Mouse (Mus musculus) liver, embryonic 14.5 days (tissue): ENCODE measurements at regions not wholly inside any gene's neighbourhood (a gene's known extent, or its start where the extent isn't known, plus 50 kb on each side); places are given as distances from the start of the nearest gene placed in this dataset. TPM values are rescaled to one million over a fixed set of nuclear protein-coding genes. Genes with fewer than 3 reads are reported as not detected.

Source experiments
- ATAC-seq: fragments of 200-750 bp; cut with Nextera tagmentation; 2 replicates; pipeline ENCODE4 v1.8.0; 2017; ENCODE audit warnings: moderate number of reproducible peaks, mild to moderate bottlenecking, moderate library complexity; ENCODE audit not compliant: insufficient read depth
- DNase-seq, 3 experiments: peaks; one replicate each; pipeline ENCODE4 v3.0.0-alpha.2; 2012 to 2013; ENCODE audit warnings: low read depth in 3 of 3, low spot score in 3 of 3
- H3K27ac ChIP-seq: fragments of 300-500 bp; sonication (generic); 2 replicates; pipeline ENCODE4 v1.5.1; 2014; ENCODE audit warnings: moderate library complexity, mild to moderate bottlenecking, control low read depth, inconsistent platforms
- H3K27me3 ChIP-seq: fragments of 300-500 bp; sonication (generic); 2 replicates; pipeline ENCODE4 v1.6.1; 2014; ENCODE audit warnings: mild to moderate bottlenecking, low read length, moderate library complexity; ENCODE audit not compliant: control insufficient read depth, insufficient read depth
- H3K36me3 ChIP-seq: fragments of 300-500 bp; sonication (generic); replicated peaks from 2 replicates; pipeline ENCODE4 v1.6.1; 2014; ENCODE audit warnings: low read depth; ENCODE audit not compliant: control insufficient read depth, insufficient read depth
- H3K4me1 ChIP-seq, 2 experiments: fragments of 200-500 bp in 1 of 2; fragments of 300-500 bp in 1 of 2; sonication (generic) in 1 of 2; replicated peaks; 2 replicates each; pipeline ENCODE4 v1.6.1; 2012 to 2014; ENCODE audit warnings: antibody characterized with exemption in 1 of 2, inconsistent platforms in 1 of 2, low read length in 1 of 2; ENCODE audit not compliant: control insufficient read depth in 2 of 2, insufficient read depth in 2 of 2
- H3K4me2 ChIP-seq: fragments of 300-500 bp; sonication (generic); 2 replicates; pipeline ENCODE4 v1.6.1; 2014; ENCODE audit warnings: low read depth, mild to moderate bottlenecking, control low read depth, moderate library complexity
- H3K4me3 ChIP-seq, 2 experiments: fragments of 200-500 bp in 1 of 2; fragments of 300-500 bp in 1 of 2; sonication (generic) in 1 of 2; 2 replicates each; pipeline ENCODE4 v1.5.1; 2012 to 2014; ENCODE audit warnings: low read depth in 2 of 2, low read length in 2 of 2, mild to moderate bottlenecking in 2 of 2, control low read depth in 1 of 2, inconsistent platforms in 1 of 2, moderate library complexity in 1 of 2; ENCODE audit not compliant: insufficient read depth in 1 of 2
- H3K9ac ChIP-seq: fragments of 300-500 bp; sonication (generic); replicated peaks from 2 replicates; pipeline ENCODE4 v1.6.1; 2014; ENCODE audit warnings: mild to moderate bottlenecking, control low read depth, moderate library complexity
- H3K9me3 ChIP-seq: fragments of 300-500 bp; sonication (generic); 2 replicates; pipeline ENCODE4 v1.6.1; 2016; ENCODE audit warnings: low read length, mixed read lengths; ENCODE audit not compliant: control insufficient read depth
- CTCF ChIP-seq: IDR thresholded peaks from 2 replicates; pipeline ENCODE4 v1.5.1; 2016; ENCODE audit warnings: antibody characterized with exemption, low read depth, control low read depth
- EP300 ChIP-seq: IDR thresholded peaks from 2 replicates; pipeline ENCODE4 v1.6.1; 2016; ENCODE audit warnings: antibody characterized with exemption, low read depth
- WGBS: fragments of 180-500 bp; shearing (Covaris S2); extraction: QIAGEN DNeasy Blood & Tissue Kit; methylation state at CpG from one replicate; pipeline ENCODE4 v1.1.7; 2014; ENCODE audit not compliant: insufficient replicate concordance; 5-methylcytosine and 5-hydroxymethylcytosine counted together
- microRNA-seq: library from miRNA; unstranded; fragments of <30 nt; microRNA quantifications from one replicate; pipeline ENCODE4, GENCODE M21; 2016

DNA sequence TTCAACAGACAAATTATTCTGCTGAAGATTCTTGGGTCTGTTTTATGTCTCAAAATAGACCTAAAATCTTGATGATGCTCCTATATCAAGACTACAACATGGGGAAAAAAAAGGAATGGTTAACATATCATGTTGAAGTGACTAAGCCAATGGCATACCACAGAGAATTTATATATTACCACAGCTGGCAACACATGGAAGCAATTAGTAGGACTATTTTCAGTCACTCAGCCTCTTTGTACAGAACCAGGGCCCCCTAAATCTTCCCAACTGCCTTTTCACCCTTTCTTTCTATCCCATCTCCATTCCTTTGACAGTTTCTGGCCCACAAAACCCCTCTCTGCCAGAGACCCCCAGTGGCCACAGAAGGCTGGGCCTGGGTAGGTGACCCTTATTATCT, 206.2 kb upstream of the Atp11b start:
- H3K4me2 ChIP-seq: no peak overlapping the region
- no peak overlapping the region for H3K4me3 ChIP-seq
- no peaks in the 10 kb centered on the region for H3K36me3 ChIP-seq
- H3K4me1 ChIP-seq: no peaks in the 10 kb centered on the region
- DNase-seq (no peak), ATAC-seq (no peak)
- TF ChIP-seq EP300 (no peak), CTCF (no peak)
- H3K27ac ChIP-seq: no peak overlapping the region
- no peak overlapping the region for H3K9ac ChIP-seq
- H3K9me3 ChIP-seq: no peaks in the 10 kb centered on the region
- H3K27me3 ChIP-seq: no peaks in the 10 kb centered on the region

DNA sequence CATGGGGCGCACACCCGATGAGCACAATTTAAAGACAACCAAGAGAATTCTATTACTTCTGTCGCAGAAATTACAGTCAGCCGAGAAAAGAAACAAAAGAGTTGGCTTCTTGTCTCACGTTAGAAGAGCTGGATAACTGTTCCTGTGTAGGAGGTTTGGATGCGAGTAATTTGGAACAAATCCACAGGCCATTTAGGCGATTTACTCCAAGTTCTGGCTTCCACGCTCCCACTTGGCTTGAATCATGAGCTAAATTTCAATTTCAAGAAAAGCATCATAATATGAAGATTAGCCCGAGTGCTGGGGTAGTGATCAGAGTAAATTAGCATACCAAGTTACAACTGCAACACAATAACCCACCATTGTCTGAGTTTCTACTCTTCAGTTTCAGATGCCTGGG, 202.1 kb upstream of the Atp11b start:
- H3K4me1 ChIP-seq: no peaks in the 10 kb centered on the region
- no peak overlapping the region for H3K9ac ChIP-seq
- no peaks in the 10 kb centered on the region for H3K9me3 ChIP-seq
- H3K27me3 ChIP-seq: no peaks in the 10 kb centered on the region
- WGBS: 65% methylated on average over 9 of the region's 9 CpGs
- ATAC-seq (no peak), DNase-seq (no peak)
- TF ChIP-seq EP300 (no peak), CTCF (no peak)
- no peak overlapping the region for H3K27ac ChIP-seq
- H3K36me3 ChIP-seq: no peaks in the 10 kb centered on the region
- no peak overlapping the region for H3K4me2 ChIP-seq
- H3K4me3 ChIP-seq: no peak overlapping the region

DNA sequence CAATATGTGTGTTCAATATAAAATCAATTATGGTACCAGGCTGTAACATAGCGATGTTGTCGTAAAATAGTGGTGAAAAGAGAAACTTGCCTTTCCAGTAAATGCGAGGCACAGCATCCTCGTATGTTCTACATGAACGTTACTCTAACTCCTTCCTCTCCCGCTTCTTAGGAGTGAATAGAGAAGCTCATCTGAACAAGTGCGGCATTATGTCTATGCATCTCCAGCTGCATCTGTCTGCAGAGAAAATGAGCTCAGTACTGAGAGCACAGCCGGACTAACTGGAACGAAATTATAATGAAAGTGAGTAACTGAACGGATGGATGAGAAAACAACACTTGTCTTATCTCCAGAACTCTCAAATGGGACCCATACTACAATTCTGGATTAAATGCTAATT, 193.5 kb upstream of the Atp11b start:
- Histone ChIP-seq H3K9ac (no peak overlapping the region), H3K4me2 (no peak overlapping the region), H3K27me3 (no peaks in the 10 kb centered on the region), H3K4me1 (no peaks in the 10 kb centered on the region), H3K9me3 (no peaks in the 10 kb centered on the region), H3K27ac (no peak overlapping the region), H3K36me3 (no peaks in the 10 kb centered on the region), H3K4me3 (no peak overlapping the region)
- ATAC-seq (no peak), DNase-seq (no peak)
- TF ChIP-seq CTCF: no peak
- TF ChIP-seq EP300: no peak
- 79% methylated on average over 10 of the region's 10 CpGs for WGBS

- H3K27ac ChIP-seq: no peak overlapping the region
- H3K4me1 ChIP-seq: no peaks in the 10 kb centered on the region
- WGBS: 20% methylated on average over 10 of the region's 10 CpGs
- H3K4me3 ChIP-seq: no peak overlapping the region
- H3K9me3 ChIP-seq: no peaks in the 10 kb centered on the region
- H3K4me2 ChIP-seq: no peak overlapping the region
- H3K36me3 ChIP-seq: no peaks in the 10 kb centered on the region
- no peak overlapping the region for H3K9ac ChIP-seq
- no peak for TF ChIP-seq EP300
- TF ChIP-seq CTCF: peak; percentile 59
- H3K27me3 ChIP-seq: no peaks in the 10 kb centered on the region
- no peak for DNase-seq
- no peak for ATAC-seq
Measured at GRCm38 (mm10) chr3:35574402-35574801, 179.5 kb upstream of the Atp11b start.

Small RNA genes lying in the stretch of these regions (microRNA-seq; reads per million reads assigned to microRNA genes)
- not detected for gene Gm25442
